Mouse (Mus musculus) ovary, adult 18-20 months (tissue): Measurements from ENCODE around the gene Ceacam16.

Experiments
- DNase-seq: peaks from one replicate; pipeline ENCODE4 v3.0.0; 2022; ENCODE audit warnings: low spot score, mixed read lengths

Ceacam16 gene

GRCm38 (mm10) chr7:19816224-19816771, 44.8 kb downstream of the Ceacam16 start:
- DNase-seq = peak; percentile 81

GRCm38 (mm10) chr7:19815296-19816223, 45.5 kb downstream of the Ceacam16 start:
- DNase-seq = no peak

GRCm38 (mm10) chr7:19813579-19814122, 47.4 kb downstream of the Ceacam16 start:
- no peak for DNase-seq

GRCm38 (mm10) chr7:19813161-19813560, 47.9 kb downstream of the Ceacam16 start:
- DNase-seq = no peak

GRCm38 (mm10) chr7:19811114-19811513, 50.0 kb downstream of the Ceacam16 start:
- DNase-seq = no peak

- no peak for DNase-seq
These were observed 51.7 kb downstream of the Ceacam16 start for GRCm38 (mm10) chr7:19809369-19809768.

GRCm38 (mm10) chr7:19806356-19806969, 54.6 kb downstream of the Ceacam16 start:
- DNase-seq = no peak

- DNase-seq = no peak
These were observed 58.1 kb downstream of the Ceacam16 start for GRCm38 (mm10) chr7:19802995-19803394.
